Mouse (Mus musculus) lung, embryonic 16.5 days (tissue): ENCODE results near the gene Klk9. TPM values are rescaled to one million over a fixed set of nuclear protein-coding genes. Genes with fewer than 3 reads are reported as not detected.

Experiments
- ATAC-seq: fragments of 200-750 bp; cut with Nextera tagmentation; 2 replicates; pipeline ENCODE4 v1.8.0; 2017; ENCODE audit warnings: low read depth, mild to moderate bottlenecking, moderate library complexity
- H3K27ac ChIP-seq: fragments of 300-500 bp; sonication (generic); 2 replicates; pipeline ENCODE4 v1.5.1; 2014; ENCODE audit warnings: mild to moderate bottlenecking, control low read depth, low read length
- H3K27me3 ChIP-seq: fragments of 300-500 bp; sonication (generic); 2 replicates; pipeline ENCODE4 v1.6.1; 2014; ENCODE audit warnings: low read depth, low read length, mixed read lengths; ENCODE audit not compliant: control insufficient read depth, insufficient read depth
- H3K36me3 ChIP-seq: fragments of 300-500 bp; sonication (generic); 2 replicates; pipeline ENCODE4 v1.6.1; 2014; ENCODE audit warnings: low read length; ENCODE audit not compliant: control insufficient read depth, insufficient read depth
- H3K4me1 ChIP-seq: fragments of 300-500 bp; sonication (generic); replicated peaks from 2 replicates; pipeline ENCODE4 v1.6.1; 2014; ENCODE audit warnings: low read length, mixed read lengths; ENCODE audit not compliant: control insufficient read depth, insufficient read depth
- H3K4me2 ChIP-seq: fragments of 300-500 bp; sonication (generic); 2 replicates; pipeline ENCODE4 v1.6.1; 2014; ENCODE audit warnings: low read depth, low read length, control low read depth
- H3K4me3 ChIP-seq: fragments of 300-500 bp; sonication (generic); 2 replicates; pipeline ENCODE4 v1.5.1; 2014; ENCODE audit warnings: mild to moderate bottlenecking, low read length, control low read depth
- H3K9ac ChIP-seq: fragments of 300-500 bp; sonication (generic); 2 replicates; pipeline ENCODE4 v1.6.1; 2014; ENCODE audit warnings: low read length, control low read depth
- H3K9me3 ChIP-seq: fragments of 300-500 bp; sonication (generic); 2 replicates; pipeline ENCODE4 v1.6.1; 2016; ENCODE audit warnings: low read length; ENCODE audit not compliant: control insufficient read depth
- WGBS: fragments of 180-500 bp; shearing (Covaris S2); extraction: QIAGEN DNeasy Blood & Tissue Kit; methylation state at CpG from one replicate; pipeline ENCODE4 v1.1.7; 2014; 5-methylcytosine and 5-hydroxymethylcytosine counted together
- polyA plus RNA-seq: library from polyadenylated mRNA; unstranded; fragments of >200 nt; fragmentation: Nextera tagmentation; extraction: Ambion mirVana; gene quantifications from 2 replicates; pipeline ENCODE4 v1.2.1, GENCODE M21; 2015

The Klk9 gene
- 0.14 and 0.33 TPM in 2 replicates for polyA plus RNA-seq

GRCm38 (mm10) chr7:43791591-43791990 lies at the start of gene Klk9:
Klk9 (plus strand) TSS chr7:43791891.
- Histone ChIP-seq H3K4me1 (peaks cover 6% of the 10 kb centered on the region), H3K4me3 (no peak within 1 kb of the TSS), H3K9me3 (no peaks in the 10 kb centered on the region), H3K4me2 (no peak within 1 kb of the TSS), H3K36me3 (no peaks in the 10 kb centered on the region), H3K27ac (no peak within 1 kb of the TSS), H3K9ac (no peak within 1 kb of the TSS), H3K27me3 (0 out of 2 replicates have a peak, but pooled peaks cover 2% of the 10 kb centered on the region)
- no peak for ATAC-seq
- 69% methylated on average over 7 of the region's 7 CpGs for WGBS

GRCm38 (mm10) chr7:43747788-43748187 lies 43.9 kb upstream of the Klk9 start:
- WGBS, result 43% methylated on average over 1 of the region's 1 CpGs
- ATAC-seq, result peak; percentile 57; the same call in 1 of the 2 replicates
- Histone ChIP-seq H3K4me2 (no peak overlapping the region), H3K36me3 (no peaks in the 10 kb centered on the region), H3K27ac (peak overlapping the region; percentile 13), H3K27me3 (no peaks in the 10 kb centered on the region), H3K9me3 (no peaks in the 10 kb centered on the region), H3K4me1 (peaks cover 3% of the 10 kb centered on the region; the same call in 1 of the 2 replicates), H3K4me3 (no peak overlapping the region), H3K9ac (no peak overlapping the region)

- 60% methylated on average over 2 of the region's 2 CpGs for WGBS
- no peaks in the 10 kb centered on the region for H3K9me3 ChIP-seq
- no peak overlapping the region for H3K4me2 ChIP-seq
- H3K9ac ChIP-seq, result no peak overlapping the region
- no peak overlapping the region for H3K27ac ChIP-seq
- no peak for ATAC-seq
- H3K4me1 ChIP-seq, result no peaks in the 10 kb centered on the region
- H3K4me3 ChIP-seq, result no peak overlapping the region
- no peaks in the 10 kb centered on the region for H3K36me3 ChIP-seq
- no peaks in the 10 kb centered on the region for H3K27me3 ChIP-seq
These were observed 38.9 kb upstream of the Klk9 start for GRCm38 (mm10) chr7:43752806-43753205.

GRCm38 (mm10) chr7:43766484-43766883 lies 25.2 kb upstream of the Klk9 start:
- no peaks in the 10 kb centered on the region for H3K4me1 ChIP-seq
- no peaks in the 10 kb centered on the region for H3K27me3 ChIP-seq
- WGBS, result 36% methylated on average over 8 of the region's 8 CpGs
- H3K9ac ChIP-seq, result no peak overlapping the region
- H3K4me3 ChIP-seq, result no peak overlapping the region
- H3K27ac ChIP-seq, result no peak overlapping the region
- H3K4me2 ChIP-seq, result no peak overlapping the region
- no peaks in the 10 kb centered on the region for H3K36me3 ChIP-seq
- no peak for ATAC-seq
- no peaks in the 10 kb centered on the region for H3K9me3 ChIP-seq

- Histone ChIP-seq H3K4me1 (no peaks in the 10 kb centered on the region), H3K9me3 (no peaks in the 10 kb centered on the region), H3K27ac (no peak within 1 kb of the TSS), H3K36me3 (no peaks in the 10 kb centered on the region), H3K9ac (no peak within 1 kb of the TSS), H3K4me2 (no peak within 1 kb of the TSS), H3K4me3 (no peak within 1 kb of the TSS), H3K27me3 (no peaks in the 10 kb centered on the region)
- WGBS, result 78% methylated on average over 4 of the region's 4 CpGs
- ATAC-seq, result no peak
These were observed 23.1 kb upstream of the Klk9 start, which contains the start of gene Klk12 for GRCm38 (mm10) chr7:43768597-43768996. Klk12 (plus strand) TSS chr7:43768897.

- H3K27me3 ChIP-seq, result no peaks in the 10 kb centered on the region
- WGBS, result 83% methylated on average over 8 of the region's 8 CpGs
- no peak overlapping the region for H3K27ac ChIP-seq
- H3K9ac ChIP-seq, result no peak overlapping the region
- no peak overlapping the region for H3K4me2 ChIP-seq
- H3K4me3 ChIP-seq, result no peak overlapping the region
- no peaks in the 10 kb centered on the region for H3K9me3 ChIP-seq
- H3K4me1 ChIP-seq, result no peaks in the 10 kb centered on the region
- ATAC-seq, result no peak
- no peaks in the 10 kb centered on the region for H3K36me3 ChIP-seq
These were observed 22.1 kb upstream of the Klk9 start for GRCm38 (mm10) chr7:43769636-43770035.

- ATAC-seq, result no peak
- WGBS, result 91% methylated on average over 10 of the region's 10 CpGs
- Histone ChIP-seq H3K36me3 (no peaks in the 10 kb centered on the region), H3K27me3 (no peaks in the 10 kb centered on the region), H3K4me1 (no peaks in the 10 kb centered on the region), H3K9me3 (no peaks in the 10 kb centered on the region), H3K4me2 (no peak overlapping the region), H3K9ac (no peak overlapping the region), H3K4me3 (no peak overlapping the region), H3K27ac (no peak overlapping the region)
These were observed 21.0 kb upstream of the Klk9 start for GRCm38 (mm10) chr7:43770701-43771100.

- H3K27ac ChIP-seq, result no peak overlapping the region
- ATAC-seq, result no peak
- no peaks in the 10 kb centered on the region for H3K27me3 ChIP-seq
- no peak overlapping the region for H3K4me3 ChIP-seq
- H3K4me2 ChIP-seq, result no peak overlapping the region
- no peaks in the 10 kb centered on the region for H3K9me3 ChIP-seq
- H3K4me1 ChIP-seq, result no peaks in the 10 kb centered on the region
- no peaks in the 10 kb centered on the region for H3K36me3 ChIP-seq
- 88% methylated on average over 6 of the region's 6 CpGs for WGBS
- H3K9ac ChIP-seq, result no peak overlapping the region
These were observed 19.8 kb upstream of the Klk9 start for GRCm38 (mm10) chr7:43771916-43772315.

- no peaks in the 10 kb centered on the region for H3K36me3 ChIP-seq
- no peak overlapping the region for H3K27ac ChIP-seq
- H3K9me3 ChIP-seq, result no peaks in the 10 kb centered on the region
- no peak overlapping the region for H3K4me3 ChIP-seq
- no peaks in the 10 kb centered on the region for H3K27me3 ChIP-seq
- no peak overlapping the region for H3K9ac ChIP-seq
- H3K4me1 ChIP-seq, result no peaks in the 10 kb centered on the region
- WGBS, result 75% methylated on average over 3 of the region's 3 CpGs
- no peak for ATAC-seq
- no peak overlapping the region for H3K4me2 ChIP-seq
These were observed 18.8 kb upstream of the Klk9 start for GRCm38 (mm10) chr7:43772901-43773300.

GRCm38 (mm10) chr7:43774364-43774763 lies 17.3 kb upstream of the Klk9 start, which contains the start of gene Klk11:
Klk11 (plus strand) TSS chr7:43774604.
- H3K4me2 ChIP-seq, result no peak within 1 kb of the TSS
- WGBS, result 76% methylated on average over 5 of the region's 5 CpGs
- H3K9ac ChIP-seq, result no peak within 1 kb of the TSS
- no peaks in the 10 kb centered on the region for H3K36me3 ChIP-seq
- no peaks in the 10 kb centered on the region for H3K9me3 ChIP-seq
- no peak within 1 kb of the TSS for H3K4me3 ChIP-seq
- H3K27ac ChIP-seq, result no peak within 1 kb of the TSS
- H3K4me1 ChIP-seq, result no peaks in the 10 kb centered on the region
- no peaks in the 10 kb centered on the region for H3K27me3 ChIP-seq
- no peak for ATAC-seq
